Mouse (Mus musculus): Measurements from ENCODE around the gene Fgfr3. TPM values are rescaled to one million over a fixed set of nuclear protein-coding genes. Genes with fewer than 3 reads are reported as not detected.

Gene Fgfr3
- total RNA-seq, 1 experiment, result 3.9 TPM

- DNase-seq (ENCODE audit: low read depth, low spot score), result no peak
- Histone ChIP-seq H3K4me1 (ENCODE audit: control insufficient read depth in 2 of 2, insufficient read depth in 2 of 2, low read length in 2 of 2, poor library complexity in 1 of 2) (peaks cover 0 to 4% of the 10 kb centered on the region in 2 experiments; a peak in 1 of 4 replicates), H3K9ac (ENCODE audit: insufficient read depth, low read depth, low read length, poor library complexity, severe bottlenecking) (no peak overlapping the region), H3K36me3 (ENCODE audit: control insufficient read depth, insufficient read depth, low read length, poor library complexity, severe bottlenecking) (no peaks in the 10 kb centered on the region; the same call in 1 of the 2 replicates), H3K27ac (ENCODE audit: insufficient read depth, low read depth, low read length, poor library complexity, severe bottlenecking) (no peak overlapping the region), H3K4me3 (ENCODE audit: insufficient read depth in 1 of 2, low read depth in 1 of 2, low read length in 2 of 2, poor library complexity in 1 of 2, severe bottlenecking in 1 of 2) (no peak overlapping the region), H3K9me3 (ENCODE audit: control insufficient read depth, insufficient read depth, low read depth, low read length) (no peaks in the 10 kb centered on the region)
- TF ChIP-seq HCFC1 (IDR thresholded peaks at IDR 0.05; ENCODE audit: borderline replicate concordance, insufficient read depth, low read length) (no peak), ZNF384 (IDR thresholded peaks at IDR 0.05; ENCODE audit: low read depth, low read length) (no peak), ZC3H11A (IDR thresholded peaks at IDR 0.05; ENCODE audit: borderline replicate concordance, low read depth, low read length) (no peak), MAFK (IDR thresholded peaks at IDR 0.05; ENCODE audit: insufficient read depth, low read depth, low read length) (no peak)
- in situ Hi-C loops (cut with MboI; ENCODE audit: low sequenced_read_pairs in 2 of 2, unreplicated experiment in 2 of 2), result no loop called here
Observed at GRCm38 (mm10) chr5:33736230-33736629, 14.8 kb downstream of the Fgfr3 start.

GRCm38 (mm10) chr5:33737903-33738321 is 16.4 kb downstream of the Fgfr3 start:
- H3K9ac ChIP-seq (ENCODE audit: insufficient read depth, low read depth, low read length, poor library complexity, severe bottlenecking), result no peak overlapping the region
- H3K4me3 ChIP-seq (ENCODE audit: insufficient read depth in 1 of 2, low read depth in 1 of 2, low read length in 2 of 2, poor library complexity in 1 of 2, severe bottlenecking in 1 of 2), result no peak overlapping the region
- H3K27ac ChIP-seq (ENCODE audit: insufficient read depth, low read depth, low read length, poor library complexity, severe bottlenecking), result no peak overlapping the region
- H3K36me3 ChIP-seq (ENCODE audit: control insufficient read depth, insufficient read depth, low read length, poor library complexity, severe bottlenecking), result peaks cover 3% of the 10 kb centered on the region; the same call in 1 of the 2 replicates
- H3K9me3 ChIP-seq (ENCODE audit: control insufficient read depth, insufficient read depth, low read depth, low read length), result no peaks in the 10 kb centered on the region
- no peak for DNase-seq (ENCODE audit: low read depth, low spot score)
- no peaks in the 10 kb centered on the region for H3K4me1 ChIP-seq (ENCODE audit: control insufficient read depth in 2 of 2, insufficient read depth in 2 of 2, low read length in 2 of 2, poor library complexity in 1 of 2)
- in situ Hi-C loops (cut with MboI; ENCODE audit: low sequenced_read_pairs in 2 of 2, unreplicated experiment in 2 of 2), result no loop called here
- TF ChIP-seq CHD2 (IDR thresholded peaks at IDR 0.05; ENCODE audit: low read depth, low read length), result no peak

- DNase-seq (ENCODE audit: low read depth, low spot score), result no peak
- Histone ChIP-seq H3K9ac (ENCODE audit: insufficient read depth, low read depth, low read length, poor library complexity, severe bottlenecking) (no peak overlapping the region), H3K4me1 (ENCODE audit: control insufficient read depth in 2 of 2, insufficient read depth in 2 of 2, low read length in 2 of 2, poor library complexity in 1 of 2) (no peaks in the 10 kb centered on the region), H3K27ac (ENCODE audit: insufficient read depth, low read depth, low read length, poor library complexity, severe bottlenecking) (no peak overlapping the region), H3K4me3 (ENCODE audit: insufficient read depth in 1 of 2, low read depth in 1 of 2, low read length in 2 of 2, poor library complexity in 1 of 2, severe bottlenecking in 1 of 2) (no peak overlapping the region), H3K36me3 (ENCODE audit: control insufficient read depth, insufficient read depth, low read length, poor library complexity, severe bottlenecking) (peaks cover 4% of the 10 kb centered on the region), H3K9me3 (ENCODE audit: control insufficient read depth, insufficient read depth, low read depth, low read length) (no peaks in the 10 kb centered on the region)
- in situ Hi-C loops (cut with MboI; ENCODE audit: low sequenced_read_pairs in 2 of 2, unreplicated experiment in 2 of 2), result no loop called here
- TF ChIP-seq ZNF384 (IDR thresholded peaks at IDR 0.05; ENCODE audit: low read depth, low read length) (no peak), CHD2 (IDR thresholded peaks at IDR 0.05; ENCODE audit: low read depth, low read length) (no peak), HCFC1 (IDR thresholded peaks at IDR 0.05; ENCODE audit: borderline replicate concordance, insufficient read depth, low read length) (no peak), MAFK (IDR thresholded peaks at IDR 0.05; ENCODE audit: insufficient read depth, low read depth, low read length) (no peak), ZC3H11A (IDR thresholded peaks at IDR 0.05; ENCODE audit: borderline replicate concordance, low read depth, low read length) (no peak)
Observed at GRCm38 (mm10) chr5:33738341-33738740, 16.9 kb downstream of the Fgfr3 start.

- Histone ChIP-seq H3K9ac (ENCODE audit: insufficient read depth, low read depth, low read length, poor library complexity, severe bottlenecking) (no peak overlapping the region), H3K9me3 (ENCODE audit: control insufficient read depth, insufficient read depth, low read depth, low read length) (no peaks in the 10 kb centered on the region), H3K4me1 (ENCODE audit: control insufficient read depth in 2 of 2, insufficient read depth in 2 of 2, low read length in 2 of 2, poor library complexity in 1 of 2) (no peaks in the 10 kb centered on the region), H3K36me3 (ENCODE audit: control insufficient read depth, insufficient read depth, low read length, poor library complexity, severe bottlenecking) (peaks cover 21% of the 10 kb centered on the region), H3K27ac (ENCODE audit: insufficient read depth, low read depth, low read length, poor library complexity, severe bottlenecking) (no peak overlapping the region), H3K4me3 (ENCODE audit: insufficient read depth in 1 of 2, low read depth in 1 of 2, low read length in 2 of 2, poor library complexity in 1 of 2, severe bottlenecking in 1 of 2) (no peak overlapping the region)
- TF ChIP-seq MAFK (IDR thresholded peaks at IDR 0.05; ENCODE audit: insufficient read depth, low read depth, low read length), result no peak
- DNase-seq (ENCODE audit: low read depth, low spot score), result no peak
- in situ Hi-C loops (cut with MboI; ENCODE audit: low sequenced_read_pairs in 2 of 2, unreplicated experiment in 2 of 2), result no loop called here
Observed at GRCm38 (mm10) chr5:33740548-33740947, 19.1 kb downstream of the Fgfr3 start.

GRCm38 (mm10) chr5:33743481-33743880 is 22.0 kb downstream of the Fgfr3 start:
- TF ChIP-seq ZNF384 (IDR thresholded peaks at IDR 0.05; ENCODE audit: low read depth, low read length), result no peak
- no peak for TF ChIP-seq MAFK (IDR thresholded peaks at IDR 0.05; ENCODE audit: insufficient read depth, low read depth, low read length)
- TF ChIP-seq CHD2 (IDR thresholded peaks at IDR 0.05; ENCODE audit: low read depth, low read length), result no peak
- H3K36me3 ChIP-seq (ENCODE audit: control insufficient read depth, insufficient read depth, low read length, poor library complexity, severe bottlenecking), result peaks cover 34% of the 10 kb centered on the region
- H3K4me3 ChIP-seq (ENCODE audit: insufficient read depth in 1 of 2, low read depth in 1 of 2, low read length in 2 of 2, poor library complexity in 1 of 2, severe bottlenecking in 1 of 2), result no peak overlapping the region
- no peaks in the 10 kb centered on the region for H3K4me1 ChIP-seq (ENCODE audit: control insufficient read depth in 2 of 2, insufficient read depth in 2 of 2, low read length in 2 of 2, poor library complexity in 1 of 2)
- H3K9ac ChIP-seq (ENCODE audit: insufficient read depth, low read depth, low read length, poor library complexity, severe bottlenecking), result no peak overlapping the region
- in situ Hi-C loops (cut with MboI; ENCODE audit: low sequenced_read_pairs in 2 of 2, unreplicated experiment in 2 of 2), result no loop called here
- no peak for DNase-seq (ENCODE audit: low read depth, low spot score)
- H3K27ac ChIP-seq (ENCODE audit: insufficient read depth, low read depth, low read length, poor library complexity, severe bottlenecking), result no peak overlapping the region
- no peaks in the 10 kb centered on the region for H3K9me3 ChIP-seq (ENCODE audit: control insufficient read depth, insufficient read depth, low read depth, low read length)
